ENCODE assay signal across 13 mouse cellular contexts in genomic region chr4:46897634-46898399, GRCm38 (mm10).
DNase-seq lines count a peak whose midpoint lies in the region; ATAC-seq and TF ChIP-seq lines count a peak whose summit lies in the region.
"Had no signal": no experiment of that assay in that cellular context is flagged by ENCODE, and none has a peak within 500 bp of the region (broad histone marks: within the 10 kb centered on the region; RNA-seq: fewer than 3 reads in every experiment).

No protein-coding gene starts in this region.

- WGBS in forebrain, embryonic 15.5 days, result 22% methylated on average over 17 of the region's 18 CpGs
- WGBS in kidney, postnatal 0 days, result 49% methylated on average over 18 of the region's 18 CpGs
- WGBS in heart, embryonic 12.5 days, result 81% methylated on average over 18 of the region's 18 CpGs

- H3K9ac ChIP-seq in forebrain, embryonic 15.5 days (replicated peaks), result no peak overlapping the region
- H3K9ac ChIP-seq in kidney, postnatal 0 days (ENCODE audit: low read depth, low read length), result no peak overlapping the region
- no peak overlapping the region for H3K9ac ChIP-seq in heart, embryonic 12.5 days
- H3K9ac ChIP-seq: liver, embryonic 14.5 days had no signal

- DNase-seq in cerebellum, adult 9-11 months, result peak; percentile 46
- DNase-seq in cerebellum, adult 11 months, result no peak
- no peak for DNase-seq in G1E (ENCODE audit: low spot score)
- peak; percentile 14 for DNase-seq in kidney, postnatal 0 days (ENCODE audit: low spot score)
- DNase-seq in frontal cortex, postnatal 25 days (ENCODE audit: low spot score in 2 of 2), result no peak
- DNase-seq in cerebellum, postnatal 10 days, result no peak
- DNase-seq: adrenal gland, adult 8-10 months; gastrocnemius, postnatal 25 days; lung, postnatal 36 days had no signal

- peak overlapping the region; percentile 3; the same call in 1 of the 2 replicates for H3K4me3 ChIP-seq in G1E (ENCODE audit: low read depth, low read length)
- H3K4me3 ChIP-seq in forebrain, embryonic 15.5 days, result no peak overlapping the region
- H3K4me3 ChIP-seq in kidney, postnatal 0 days (replicated peaks; ENCODE audit: low read depth, low read length), result no peak overlapping the region
- no peak overlapping the region for H3K4me3 ChIP-seq in heart, embryonic 12.5 days
- H3K4me3 ChIP-seq: erythroblast, embryonic 14.5 days had no signal

- no peak overlapping the region for H3K4me2 ChIP-seq in forebrain, embryonic 15.5 days (replicated peaks)
- H3K4me2 ChIP-seq in kidney, postnatal 0 days (ENCODE audit: low read length), result no peak overlapping the region
- no peak overlapping the region for H3K4me2 ChIP-seq in heart, embryonic 12.5 days

- no peaks in the 10 kb centered on the region for H3K4me1 ChIP-seq in G1E (ENCODE audit: insufficient read depth, low read depth, low read length)
- H3K4me1 ChIP-seq in forebrain, embryonic 15.5 days, result no peaks in the 10 kb centered on the region
- H3K4me1 ChIP-seq in kidney, postnatal 0 days (replicated peaks; ENCODE audit: insufficient read depth, low read length), result no peaks in the 10 kb centered on the region
- no peaks in the 10 kb centered on the region for H3K4me1 ChIP-seq in heart, embryonic 12.5 days (replicated peaks)

- ATAC-seq in G1E (ENCODE audit: extremely low read depth, insufficient number of reproducible peaks, low FRiP score, poor library complexity, severe bottlenecking), result no peak
- peak; percentile 69; the same call in 1 of the 2 replicates for ATAC-seq in forebrain, embryonic 15.5 days (replicated peaks)
- no peak; the same call in 1 of the 2 replicates for ATAC-seq in kidney, postnatal 0 days (replicated peaks; ENCODE audit: low FRiP score, low read depth)
- no peak for ATAC-seq in heart, embryonic 12.5 days (ENCODE audit: insufficient number of reproducible peaks, low FRiP score)

- H3K9me3 ChIP-seq in G1E (replicated peaks), result peaks cover 83% of the 10 kb centered on the region
- no peaks in the 10 kb centered on the region for H3K9me3 ChIP-seq in forebrain, embryonic 15.5 days
- no peaks in the 10 kb centered on the region for H3K9me3 ChIP-seq in kidney, postnatal 0 days (replicated peaks; ENCODE audit: low read length)
- peaks cover 4% of the 10 kb centered on the region; the same call in 1 of the 2 replicates for H3K9me3 ChIP-seq in heart, embryonic 12.5 days (replicated peaks)

- no peak for TF ChIP-seq CTCF in G1E (IDR thresholded peaks at IDR 0.05; ENCODE audit: low read depth, low read length)
- TF ChIP-seq CTCF in kidney, postnatal 0 days (IDR thresholded peaks at IDR 0.05; ENCODE audit: low read depth), result no peak

- no peaks in the 10 kb centered on the region for H3K36me3 ChIP-seq in G1E (replicated peaks)
- H3K36me3 ChIP-seq in forebrain, embryonic 15.5 days, result no peaks in the 10 kb centered on the region
- H3K36me3 ChIP-seq in kidney, postnatal 0 days (ENCODE audit: insufficient read depth, low read length), result no peaks in the 10 kb centered on the region
- H3K36me3 ChIP-seq in heart, embryonic 12.5 days, result no peaks in the 10 kb centered on the region

- H3K27me3 ChIP-seq in G1E (ENCODE audit: insufficient read depth, low read length), result no peaks in the 10 kb centered on the region; the same call in 1 of the 2 replicates
- peaks cover 4% of the 10 kb centered on the region; the same call in 1 of the 2 replicates for H3K27me3 ChIP-seq in forebrain, embryonic 15.5 days
- H3K27me3 ChIP-seq in kidney, postnatal 0 days (ENCODE audit: insufficient read depth, low read length), result no peaks in the 10 kb centered on the region
- H3K27me3 ChIP-seq in heart, embryonic 12.5 days (replicated peaks), result no peaks in the 10 kb centered on the region; the same call in 1 of the 2 replicates

- no peak overlapping the region for H3K27ac ChIP-seq in forebrain, embryonic 15.5 days (replicated peaks)
- H3K27ac ChIP-seq in kidney, postnatal 0 days, result no peak overlapping the region
- no peak overlapping the region for H3K27ac ChIP-seq in heart, embryonic 12.5 days (ENCODE audit: poor library complexity, severe bottlenecking)
- H3K27ac ChIP-seq: liver, embryonic 14.5 days had no signal

Comparison
In these comparisons a context has a peak if more than half of its experiments do, and no peak if none do; other contexts are left out.
1. DNase-seq: peak in cerebellum, adult 9-11 months (single experiment) and kidney, postnatal 0 days (single experiment); none in cerebellum, adult 11 months (single experiment), G1E (single experiment), frontal cortex, postnatal 25 days (0 of 2) and cerebellum, postnatal 10 days (0 of 2).